Mouse (Mus musculus): ENCODE measurements around the gene Ptprg.

DNA sequence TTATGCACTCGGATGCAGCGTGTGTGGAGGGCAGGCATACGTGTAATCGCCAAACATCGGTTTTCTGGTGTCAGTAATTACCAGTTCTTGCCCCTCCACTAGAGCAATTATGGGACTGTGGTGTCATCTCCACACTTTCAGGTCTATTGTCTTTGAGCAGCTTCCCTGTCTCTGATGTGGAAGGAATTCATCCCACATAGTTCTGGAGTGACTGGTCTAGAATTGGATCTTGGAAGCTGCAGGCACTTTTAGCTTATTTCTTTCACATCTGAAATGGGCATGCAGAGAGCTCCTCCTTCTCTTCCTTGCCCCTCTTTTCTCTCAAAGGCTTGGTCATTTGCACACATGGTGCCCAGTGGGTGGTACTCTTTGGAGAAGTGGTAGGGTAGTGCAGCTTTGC lies 363.9 kb downstream of the Ptprg start:
- TF ChIP-seq POLR2A (IDR thresholded peaks at IDR 0.05; ENCODE audit: control insufficient read depth, low read depth, low read length) (no peak), CTCF (IDR thresholded peaks at IDR 0.05; ENCODE audit: control insufficient read depth, insufficient read depth, insufficient replicate concordance, low read depth, low read length) (no peak)
